Mouse (Mus musculus): ENCODE measurements around the gene Rtl10. TPM values are rescaled to one million over a fixed set of nuclear protein-coding genes. Genes with fewer than 3 reads are reported as not detected.

Rtl10 gene
- polyA plus RNA-seq, 1 experiment from 2014 or later: 1.5 TPM

GRCm38 (mm10) chr16:18471381-18471955, 27.2 kb upstream of the Rtl10 start:
- peaks cover 34% of the 10 kb centered on the region for H3K36me3 ChIP-seq (ENCODE audit: control insufficient read depth, insufficient read depth, low read length)
- no peak for ATAC-seq (ENCODE audit: insufficient number of reproducible peaks, insufficient read depth, low FRiP score, low read depth)
- H3K4me1 ChIP-seq (ENCODE audit: control insufficient read depth in 2 of 2, insufficient read depth in 2 of 2, low read length in 2 of 2): peaks cover 5 to 7% of the 10 kb centered on the region in 2 experiments; a peak in 2 of 4 replicates
- no peak overlapping the region for H3K4me3 ChIP-seq (ENCODE audit: control insufficient read depth in 1 of 2, insufficient read depth in 1 of 2, low read depth in 1 of 2, low read length in 2 of 2)
- WGBS: 47% methylated on average over 11 of the region's 11 CpGs
- no peak overlapping the region for H3K9ac ChIP-seq (ENCODE audit: low read length)
- no peaks in the 10 kb centered on the region for H3K9me3 ChIP-seq (ENCODE audit: control insufficient read depth, low read length)
- H3K4me2 ChIP-seq (ENCODE audit: low read length): no peak overlapping the region
- H3K27me3 ChIP-seq (ENCODE audit: control insufficient read depth, insufficient read depth, low read length): no peaks in the 10 kb centered on the region
- no peak overlapping the region for H3K27ac ChIP-seq (replicated peaks in 1 of 2; ENCODE audit: control insufficient read depth in 1 of 2, insufficient read depth in 1 of 2, low read depth in 2 of 2, low read length in 2 of 2)

DNA sequence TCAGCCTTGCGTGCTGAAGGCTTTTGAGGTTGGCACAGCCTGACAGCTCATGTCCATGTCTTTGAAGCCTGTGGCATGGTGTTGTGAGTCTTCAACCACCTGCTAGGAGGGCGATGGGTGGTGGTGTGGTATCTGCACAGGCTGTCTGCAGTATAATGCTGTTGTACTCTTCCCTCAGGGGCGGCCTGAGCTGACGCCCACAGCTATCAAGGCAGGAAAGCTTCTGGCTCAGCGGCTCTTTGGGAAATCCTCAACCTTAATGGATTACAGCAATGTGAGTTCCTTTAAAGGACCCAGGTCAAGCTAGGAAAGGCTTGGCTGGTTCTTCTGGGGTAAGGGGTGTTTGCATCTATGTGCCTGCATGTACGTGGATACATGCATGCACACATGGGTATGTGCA, 26.7 kb upstream of the Rtl10 start:
- no peak for ATAC-seq (ENCODE audit: insufficient number of reproducible peaks, insufficient read depth, low FRiP score, low read depth)
- Histone ChIP-seq H3K4me3 (ENCODE audit: control insufficient read depth in 1 of 2, insufficient read depth in 1 of 2, low read depth in 1 of 2, low read length in 2 of 2) (no peak overlapping the region), H3K9ac (ENCODE audit: low read length) (no peak overlapping the region), H3K4me2 (ENCODE audit: low read length) (no peak overlapping the region), H3K4me1 (ENCODE audit: control insufficient read depth in 2 of 2, insufficient read depth in 2 of 2, low read length in 2 of 2) (peaks cover 5 to 7% of the 10 kb centered on the region in 2 experiments; a peak in 2 of 4 replicates), H3K27ac (replicated peaks in 1 of 2; ENCODE audit: control insufficient read depth in 1 of 2, insufficient read depth in 1 of 2, low read depth in 2 of 2, low read length in 2 of 2) (no peak overlapping the region), H3K27me3 (ENCODE audit: control insufficient read depth, insufficient read depth, low read length) (no peaks in the 10 kb centered on the region), H3K36me3 (ENCODE audit: control insufficient read depth, insufficient read depth, low read length) (peaks cover 34% of the 10 kb centered on the region), H3K9me3 (ENCODE audit: control insufficient read depth, low read length) (no peaks in the 10 kb centered on the region)
- WGBS: 76% methylated on average over 6 of the region's 6 CpGs

DNA sequence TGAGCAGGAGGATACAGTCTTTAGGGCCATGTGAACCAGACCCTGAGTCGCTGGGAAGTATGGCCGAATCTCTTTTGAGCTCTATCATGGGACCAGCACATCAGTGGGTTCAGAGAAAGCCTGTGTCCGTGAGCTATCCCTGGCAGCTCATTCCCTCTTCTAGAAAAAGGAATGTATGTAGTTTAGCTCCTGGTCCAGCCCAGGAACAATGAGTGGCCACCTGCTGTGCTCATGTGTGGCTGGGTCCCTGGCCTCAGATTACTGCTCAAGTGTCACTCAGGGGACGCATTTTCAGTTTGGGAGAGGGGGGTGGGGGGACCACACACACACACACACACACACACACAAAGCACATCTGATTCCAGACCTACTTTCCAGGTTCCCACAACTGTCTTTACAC, 26.3 kb upstream of the Rtl10 start:
- Histone ChIP-seq H3K36me3 (ENCODE audit: control insufficient read depth, insufficient read depth, low read length) (peaks cover 35% of the 10 kb centered on the region), H3K4me1 (ENCODE audit: control insufficient read depth in 2 of 2, insufficient read depth in 2 of 2, low read length in 2 of 2) (peaks cover 5 to 7% of the 10 kb centered on the region in 2 experiments; a peak in 2 of 4 replicates), H3K9ac (ENCODE audit: low read length) (no peak overlapping the region), H3K9me3 (ENCODE audit: control insufficient read depth, low read length) (no peaks in the 10 kb centered on the region), H3K27me3 (ENCODE audit: control insufficient read depth, insufficient read depth, low read length) (no peaks in the 10 kb centered on the region), H3K27ac (replicated peaks in 1 of 2; ENCODE audit: control insufficient read depth in 1 of 2, insufficient read depth in 1 of 2, low read depth in 2 of 2, low read length in 2 of 2) (no peak overlapping the region), H3K4me3 (ENCODE audit: control insufficient read depth in 1 of 2, insufficient read depth in 1 of 2, low read depth in 1 of 2, low read length in 2 of 2) (no peak overlapping the region), H3K4me2 (ENCODE audit: low read length) (no peak overlapping the region)
- no peak for ATAC-seq (ENCODE audit: insufficient number of reproducible peaks, insufficient read depth, low FRiP score, low read depth)
- 83% methylated on average over 4 of the region's 4 CpGs for WGBS

GRCm38 (mm10) chr16:18472976-18473375, 25.7 kb upstream of the Rtl10 start:
- Histone ChIP-seq H3K4me1 (ENCODE audit: control insufficient read depth in 2 of 2, insufficient read depth in 2 of 2, low read length in 2 of 2) (peaks cover 5 to 7% of the 10 kb centered on the region in 2 experiments; a peak in 2 of 4 replicates), H3K4me2 (ENCODE audit: low read length) (no peak overlapping the region), H3K27me3 (ENCODE audit: control insufficient read depth, insufficient read depth, low read length) (no peaks in the 10 kb centered on the region), H3K4me3 (ENCODE audit: control insufficient read depth in 1 of 2, insufficient read depth in 1 of 2, low read depth in 1 of 2, low read length in 2 of 2) (no peak overlapping the region), H3K27ac (replicated peaks in 1 of 2; ENCODE audit: control insufficient read depth in 1 of 2, insufficient read depth in 1 of 2, low read depth in 2 of 2, low read length in 2 of 2) (no peak overlapping the region), H3K9ac (ENCODE audit: low read length) (no peak overlapping the region), H3K9me3 (ENCODE audit: control insufficient read depth, low read length) (no peaks in the 10 kb centered on the region), H3K36me3 (ENCODE audit: control insufficient read depth, insufficient read depth, low read length) (peaks cover 41% of the 10 kb centered on the region)
- no peak for ATAC-seq (ENCODE audit: insufficient number of reproducible peaks, insufficient read depth, low FRiP score, low read depth)
- WGBS: 90% methylated on average over 8 of the region's 8 CpGs

DNA sequence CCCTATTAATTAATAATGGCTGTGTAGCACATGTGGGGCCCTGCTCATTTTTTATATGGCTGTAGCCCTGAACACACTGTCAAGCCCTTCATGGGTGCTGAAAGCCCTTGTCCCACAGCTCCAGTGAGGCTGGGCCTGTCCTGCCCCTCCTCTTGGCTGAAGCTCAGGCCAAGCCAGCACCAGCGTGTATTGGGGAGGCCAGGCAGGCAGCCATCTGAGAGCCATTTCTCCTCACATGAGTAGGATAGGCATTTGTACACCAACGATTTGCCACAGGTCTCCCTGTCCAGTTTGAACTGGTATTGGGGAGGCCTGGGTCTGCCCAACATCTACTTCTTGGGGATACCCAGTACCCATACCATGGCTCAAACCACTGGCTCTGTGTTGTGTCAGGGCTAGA, 24.7 kb upstream of the Rtl10 start:
- H3K9ac ChIP-seq (ENCODE audit: low read length): no peak overlapping the region
- peaks cover 37% of the 10 kb centered on the region for H3K36me3 ChIP-seq (ENCODE audit: control insufficient read depth, insufficient read depth, low read length)
- no peak overlapping the region for H3K4me3 ChIP-seq (ENCODE audit: control insufficient read depth in 1 of 2, insufficient read depth in 1 of 2, low read depth in 1 of 2, low read length in 2 of 2)
- H3K27me3 ChIP-seq (ENCODE audit: control insufficient read depth, insufficient read depth, low read length): no peaks in the 10 kb centered on the region
- H3K4me2 ChIP-seq (ENCODE audit: low read length): no peak overlapping the region
- no peak for ATAC-seq (ENCODE audit: insufficient number of reproducible peaks, insufficient read depth, low FRiP score, low read depth)
- no peak overlapping the region for H3K27ac ChIP-seq (replicated peaks in 1 of 2; ENCODE audit: control insufficient read depth in 1 of 2, insufficient read depth in 1 of 2, low read depth in 2 of 2, low read length in 2 of 2)
- H3K4me1 ChIP-seq (ENCODE audit: control insufficient read depth in 2 of 2, insufficient read depth in 2 of 2, low read length in 2 of 2): peaks cover 5 to 7% of the 10 kb centered on the region in 2 experiments; a peak in 2 of 4 replicates
- WGBS: 79% methylated on average over 2 of the region's 2 CpGs
- H3K9me3 ChIP-seq (ENCODE audit: control insufficient read depth, low read length): no peaks in the 10 kb centered on the region

GRCm38 (mm10) chr16:18477996-18478395, 20.7 kb upstream of the Rtl10 start:
- Histone ChIP-seq H3K4me2 (ENCODE audit: low read length) (no peak overlapping the region), H3K4me3 (ENCODE audit: control insufficient read depth in 1 of 2, insufficient read depth in 1 of 2, low read depth in 1 of 2, low read length in 2 of 2) (no peak overlapping the region), H3K9me3 (ENCODE audit: control insufficient read depth, low read length) (no peaks in the 10 kb centered on the region), H3K4me1 (ENCODE audit: control insufficient read depth in 2 of 2, insufficient read depth in 2 of 2, low read length in 2 of 2) (no peaks in the 10 kb centered on the region), H3K36me3 (ENCODE audit: control insufficient read depth, insufficient read depth, low read length) (peaks cover 17% of the 10 kb centered on the region), H3K9ac (ENCODE audit: low read length) (no peak overlapping the region), H3K27me3 (ENCODE audit: control insufficient read depth, insufficient read depth, low read length) (no peaks in the 10 kb centered on the region), H3K27ac (replicated peaks in 1 of 2; ENCODE audit: control insufficient read depth in 1 of 2, insufficient read depth in 1 of 2, low read depth in 2 of 2, low read length in 2 of 2) (no peak overlapping the region)
- ATAC-seq (ENCODE audit: insufficient number of reproducible peaks, insufficient read depth, low FRiP score, low read depth): no peak
- 55% methylated on average over 6 of the region's 6 CpGs for WGBS

- WGBS: 56% methylated on average over 7 of the region's 7 CpGs
Measured at GRCm38 (mm10) chr16:18479667-18480066, 19.0 kb upstream of the Rtl10 start.

DNA sequence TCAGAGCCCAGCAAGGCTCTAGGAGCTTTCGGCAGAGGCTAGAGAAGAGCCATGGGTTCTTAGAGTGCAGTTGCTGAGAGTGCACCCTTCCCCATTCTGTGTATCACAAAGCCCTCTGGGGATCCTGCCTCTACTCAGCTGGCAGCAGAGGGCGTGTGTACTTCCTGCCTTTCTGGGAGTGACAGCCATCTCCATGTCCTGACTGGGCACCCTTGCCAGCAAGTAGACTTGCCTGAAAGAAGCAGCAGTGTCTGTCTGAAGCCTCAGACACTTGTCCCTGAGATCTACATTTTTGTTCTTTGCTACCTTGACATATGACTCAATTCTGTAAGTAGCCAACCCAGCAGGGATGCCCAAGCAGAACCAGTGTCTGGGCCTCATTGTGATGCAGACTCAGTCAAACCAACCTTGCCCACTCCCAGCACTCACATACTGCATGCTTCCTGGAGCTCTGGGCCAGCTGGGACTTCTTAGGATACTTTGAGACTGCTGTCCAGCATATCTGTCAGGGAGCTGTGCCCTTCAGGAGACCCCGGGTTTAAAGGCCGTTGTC, 17.7 kb upstream of the Rtl10 start:
- WGBS: 52% methylated on average over 4 of the region's 4 CpGs
- no peaks in the 10 kb centered on the region for H3K4me1 ChIP-seq (ENCODE audit: control insufficient read depth in 2 of 2, insufficient read depth in 2 of 2, low read length in 2 of 2)

More at GRCm38 (mm10) chr16:18479667-18480066, 19.0 kb upstream of the Rtl10 start:
- H3K4me3 ChIP-seq (ENCODE audit: control insufficient read depth in 1 of 2, insufficient read depth in 1 of 2, low read depth in 1 of 2, low read length in 2 of 2): no peak overlapping the region
- no peak overlapping the region for H3K27ac ChIP-seq (replicated peaks in 1 of 2; ENCODE audit: control insufficient read depth in 1 of 2, insufficient read depth in 1 of 2, low read depth in 2 of 2, low read length in 2 of 2)
- peaks cover 8% of the 10 kb centered on the region; the same call in 1 of the 2 replicates for H3K36me3 ChIP-seq (ENCODE audit: control insufficient read depth, insufficient read depth, low read length)
- no peaks in the 10 kb centered on the region for H3K4me1 ChIP-seq (ENCODE audit: control insufficient read depth in 2 of 2, insufficient read depth in 2 of 2, low read length in 2 of 2)
- H3K9me3 ChIP-seq (ENCODE audit: control insufficient read depth, low read length): no peaks in the 10 kb centered on the region
- no peak for ATAC-seq (ENCODE audit: insufficient number of reproducible peaks, insufficient read depth, low FRiP score, low read depth)
- no peak overlapping the region for H3K4me2 ChIP-seq (ENCODE audit: low read length)
- no peak overlapping the region for H3K9ac ChIP-seq (ENCODE audit: low read length)
- no peaks in the 10 kb centered on the region for H3K27me3 ChIP-seq (ENCODE audit: control insufficient read depth, insufficient read depth, low read length)

More for the DNA sequence above, 17.7 kb upstream of the Rtl10 start:
- Histone ChIP-seq H3K9ac (ENCODE audit: low read length) (no peak overlapping the region), H3K4me2 (ENCODE audit: low read length) (no peak overlapping the region), H3K36me3 (ENCODE audit: control insufficient read depth, insufficient read depth, low read length) (peaks cover 7% of the 10 kb centered on the region; the same call in 1 of the 2 replicates), H3K27me3 (ENCODE audit: control insufficient read depth, insufficient read depth, low read length) (no peaks in the 10 kb centered on the region), H3K4me3 (ENCODE audit: control insufficient read depth in 1 of 2, insufficient read depth in 1 of 2, low read depth in 1 of 2, low read length in 2 of 2) (no peak overlapping the region), H3K9me3 (ENCODE audit: control insufficient read depth, low read length) (no peaks in the 10 kb centered on the region), H3K27ac (replicated peaks in 1 of 2; ENCODE audit: control insufficient read depth in 1 of 2, insufficient read depth in 1 of 2, low read depth in 2 of 2, low read length in 2 of 2) (no peak overlapping the region)
- ATAC-seq (ENCODE audit: insufficient number of reproducible peaks, insufficient read depth, low FRiP score, low read depth): no peak

All from heart, embryonic 14.5 days (tissue).